ENCODE assay signal across 8 mouse cellular contexts in the genomic region with DNA sequence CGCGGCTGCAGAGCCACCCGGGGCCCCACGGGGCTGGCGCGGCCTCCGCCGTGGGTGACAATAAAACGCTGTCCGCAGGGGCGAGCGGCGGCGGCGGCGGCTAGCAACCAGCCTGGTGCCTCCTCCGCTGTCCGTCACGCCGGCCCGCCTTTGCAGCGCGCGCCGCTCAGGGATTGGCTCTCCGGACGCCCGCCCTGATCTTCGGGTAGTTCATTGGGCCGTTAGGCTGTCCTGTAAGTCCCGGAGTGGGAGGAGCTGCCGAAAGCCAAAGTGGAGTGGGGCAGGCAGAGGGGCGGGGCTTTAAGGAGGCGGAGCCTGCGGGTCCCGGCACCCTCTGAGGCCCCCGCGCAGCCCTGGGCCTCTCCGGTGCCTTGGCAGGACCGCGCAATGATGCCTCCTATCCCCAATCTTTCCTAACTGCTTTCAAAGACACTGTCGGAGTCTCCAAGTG. TPM values are rescaled to one million over a fixed set of nuclear protein-coding genes. Genes with fewer than 3 reads are reported as not detected.
A peak's percentile ranks its signal among the peaks of the same experiment; 100 is the strongest.
DNase-seq lines count a peak whose midpoint lies in the region; ATAC-seq lines count a peak whose summit lies in the region.

A gene (minus strand): TSS at position 126 of the 451 bp plus-strand sequence.

- H3K9me3 ChIP-seq in heart, embryonic 14.5 days (ENCODE audit: control insufficient read depth, low read length), result no peaks in the 10 kb centered on the region
- no peaks in the 10 kb centered on the region for H3K9me3 ChIP-seq in liver, embryonic 13.5 days (replicated peaks)
- H3K9me3 ChIP-seq in stomach, embryonic 16.5 days (replicated peaks; ENCODE audit: control insufficient read depth, low read length), result no peaks in the 10 kb centered on the region

- peak within 1 kb of the TSS; percentile 94 to 96 for H3K4me3 ChIP-seq in heart, embryonic 14.5 days (ENCODE audit: control insufficient read depth in 1 of 2, insufficient read depth in 1 of 2, low read depth in 1 of 2, low read length in 2 of 2)
- peak within 1 kb of the TSS; percentile 87 for H3K4me3 ChIP-seq in liver, embryonic 13.5 days (replicated peaks)
- H3K4me3 ChIP-seq in stomach, embryonic 16.5 days (replicated peaks; ENCODE audit: low read length), result peak within 1 kb of the TSS; percentile 83

- peak within 1 kb of the TSS; percentile 36 to 67; a peak in 3 of 4 replicates for H3K27ac ChIP-seq in heart, embryonic 14.5 days (replicated peaks in 1 of 2; ENCODE audit: control insufficient read depth in 1 of 2, insufficient read depth in 1 of 2, low read depth in 2 of 2, low read length in 2 of 2)
- peak within 1 kb of the TSS; percentile 76 for H3K27ac ChIP-seq in liver, embryonic 13.5 days
- H3K27ac ChIP-seq in stomach, embryonic 16.5 days (ENCODE audit: low read length), result peak within 1 kb of the TSS; percentile 66

- peak within 1 kb of the TSS; percentile 95 for H3K9ac ChIP-seq in heart, embryonic 14.5 days (ENCODE audit: low read length)
- peak within 1 kb of the TSS; percentile 94 for H3K9ac ChIP-seq in liver, embryonic 13.5 days
- peak within 1 kb of the TSS; percentile 96 for H3K9ac ChIP-seq in stomach, embryonic 16.5 days (ENCODE audit: low read length)

- peaks cover 6 to 19% of the 10 kb centered on the region in 2 experiments; a peak in 3 of 4 replicates for H3K4me1 ChIP-seq in heart, embryonic 14.5 days (ENCODE audit: control insufficient read depth in 2 of 2, insufficient read depth in 2 of 2, low read length in 2 of 2)
- peaks cover 30% of the 10 kb centered on the region for H3K4me1 ChIP-seq in liver, embryonic 13.5 days (replicated peaks)
- peaks cover 13% of the 10 kb centered on the region for H3K4me1 ChIP-seq in stomach, embryonic 16.5 days (ENCODE audit: control insufficient read depth, insufficient read depth, low read length)

- peak; percentile 96 for DNase-seq in c-Kit-negative CD71-positive TER-119-positive erythroid progenitor cells, embryonic 14.5 days (ENCODE audit: low read depth, low spot score)
- peak; percentile 92 for DNase-seq in fibroblast of lung, adult 2 months (ENCODE audit: low read depth)
- peak; percentile 99 for DNase-seq in kidney, postnatal 14 days
- DNase-seq in liver, embryonic 13.5 days, result peak; percentile 99
- peak; percentile 96 for DNase-seq in neural tube, embryonic 10.5 days (ENCODE audit: extremely low spot score, low spot score)

- WGBS in heart, embryonic 14.5 days, result under 1% methylated on average over 42 of the region's 42 CpGs
- WGBS in liver, embryonic 13.5 days (ENCODE audit: insufficient replicate concordance), result 0% methylated on average over 30 of the region's 42 CpGs
- WGBS in stomach, embryonic 16.5 days, result 0% methylated on average over 42 of the region's 42 CpGs

- peak; percentile 100 for ATAC-seq in CD4-positive, CD25-positive, alpha-beta regulatory T cell, adult 4 months
- peak; percentile 98 for ATAC-seq in heart, embryonic 14.5 days (ENCODE audit: insufficient number of reproducible peaks, insufficient read depth, low FRiP score, low read depth)
- ATAC-seq in liver, embryonic 13.5 days (ENCODE audit: low read depth), result peak; percentile 99
- peak; percentile 99 for ATAC-seq in stomach, embryonic 16.5 days (ENCODE audit: insufficient read depth, low FRiP score)

- H3K27me3 ChIP-seq in heart, embryonic 14.5 days (ENCODE audit: control insufficient read depth, insufficient read depth, low read length), result no peaks in the 10 kb centered on the region
- H3K27me3 ChIP-seq in liver, embryonic 13.5 days, result no peaks in the 10 kb centered on the region
- H3K27me3 ChIP-seq in stomach, embryonic 16.5 days (ENCODE audit: control insufficient read depth, insufficient read depth, low read length), result no peaks in the 10 kb centered on the region

- H3K4me2 ChIP-seq in heart, embryonic 14.5 days (ENCODE audit: low read length), result peak within 1 kb of the TSS; percentile 95
- H3K4me2 ChIP-seq in liver, embryonic 13.5 days, result peak within 1 kb of the TSS; percentile 99
- H3K4me2 ChIP-seq in stomach, embryonic 16.5 days (ENCODE audit: low read depth, low read length), result peak within 1 kb of the TSS; percentile 95

- H3K36me3 ChIP-seq in heart, embryonic 14.5 days (ENCODE audit: control insufficient read depth, insufficient read depth, low read length), result peaks cover 32% of the 10 kb centered on the region
- H3K36me3 ChIP-seq in liver, embryonic 13.5 days, result peaks cover 19% of the 10 kb centered on the region
- H3K36me3 ChIP-seq in stomach, embryonic 16.5 days (ENCODE audit: control insufficient read depth, insufficient read depth, low read length), result peaks cover 12% of the 10 kb centered on the region

RNA-seq across cellular contexts. Expression of the gene that starts here (rescaled TPM):
- polyA plus RNA-seq in CD4-positive, CD25-positive, alpha-beta regulatory T cell, adult 4 months (2017; shearing (Covaris generic)), result under 1 TPM in 1 of 2 experiments, not detected in 1; 0.47 TPM
- 11.6 and 12.1 TPM in 2 replicates for polyA plus RNA-seq in heart, embryonic 14.5 days (2014; fragmentation: Nextera tagmentation; extraction: Ambion mirVana)
- polyA plus RNA-seq in liver, embryonic 13.5 days (2015; fragmentation: Nextera tagmentation; extraction: Ambion mirVana), result 4.8 and 5.1 TPM in 2 replicates
- 11.8 and 12.0 TPM in 2 replicates for polyA plus RNA-seq in stomach, embryonic 16.5 days (2015; fragmentation: Nextera tagmentation; extraction: Ambion mirVana)

Comparison
In these comparisons a context has a peak if more than half of its experiments do, and no peak if none do; other contexts are left out.
1. Peak in every context shown above with its lines: DNase-seq, ATAC-seq, H3K4me3 ChIP-seq and H3K27ac ChIP-seq.
2. Peak in ATAC-seq in CD4-positive, CD25-positive, alpha-beta regulatory T cell, adult 4 months; RNA of the gene not detected or under 1 TPM.